Mouse (Mus musculus): ENCODE data around the gene Zfp872.
"Not testable (repeated sequence)": the region's sequence is repeated elsewhere in the genome, so short reads cannot be mapped to it uniquely, and the experiment has no call there.

The Zfp872 gene

DNA sequence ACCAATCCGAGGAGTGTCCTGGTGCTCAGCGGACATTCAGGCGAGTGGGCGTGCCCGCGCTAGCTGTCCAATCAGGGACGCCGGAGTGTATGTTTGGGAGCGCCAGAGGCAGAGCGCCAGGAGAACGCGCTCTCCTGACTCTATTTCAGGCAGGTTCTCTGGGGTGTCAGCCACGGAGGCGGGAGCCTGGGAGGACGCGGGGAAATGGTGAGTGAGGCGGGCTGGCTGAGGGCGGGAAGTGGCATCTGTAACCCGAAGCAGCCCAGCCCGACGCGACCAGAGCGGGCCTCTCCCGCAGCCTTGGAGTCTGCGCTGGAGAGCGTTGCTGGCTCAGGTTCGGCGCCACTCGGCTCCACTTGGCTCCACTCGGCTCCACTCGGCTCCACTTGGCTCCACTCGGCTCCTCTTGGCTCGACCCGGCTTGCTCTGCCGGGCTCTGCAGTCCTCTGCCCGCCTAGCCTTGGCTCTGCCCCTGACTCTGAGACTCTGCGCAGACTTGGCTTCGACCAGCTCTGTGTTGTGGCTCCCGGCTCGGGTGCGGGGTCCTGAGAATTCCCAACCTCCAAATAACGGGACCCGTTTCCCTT lies at the start of gene Zfp872:
TSS of gene Zfp872 (plus strand) at position 66 of the 587 bp plus-strand sequence.
- DNase-seq: peak; percentile 46

DNA sequence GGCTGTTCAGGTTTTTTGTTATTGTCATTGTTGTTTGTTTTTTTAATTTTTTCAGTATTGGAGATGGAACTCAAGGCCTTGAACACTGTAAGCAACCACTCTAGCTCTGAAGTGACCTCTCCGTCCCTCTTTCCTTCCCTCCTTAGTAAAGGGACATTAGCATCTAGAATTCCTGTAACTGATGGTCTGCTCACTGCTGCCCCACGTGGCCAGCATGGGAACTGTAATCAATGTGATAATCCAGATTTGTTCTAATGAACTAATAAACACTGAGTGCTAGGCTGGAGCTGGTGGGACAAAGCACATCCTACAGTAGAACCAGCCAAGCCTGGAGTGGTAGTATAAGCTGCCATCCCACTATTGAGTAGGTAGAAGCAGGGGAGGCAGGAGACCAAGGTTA lies 49.4 kb upstream of the Zfp872 start:
- peak; percentile 36 for DNase-seq

DNA sequence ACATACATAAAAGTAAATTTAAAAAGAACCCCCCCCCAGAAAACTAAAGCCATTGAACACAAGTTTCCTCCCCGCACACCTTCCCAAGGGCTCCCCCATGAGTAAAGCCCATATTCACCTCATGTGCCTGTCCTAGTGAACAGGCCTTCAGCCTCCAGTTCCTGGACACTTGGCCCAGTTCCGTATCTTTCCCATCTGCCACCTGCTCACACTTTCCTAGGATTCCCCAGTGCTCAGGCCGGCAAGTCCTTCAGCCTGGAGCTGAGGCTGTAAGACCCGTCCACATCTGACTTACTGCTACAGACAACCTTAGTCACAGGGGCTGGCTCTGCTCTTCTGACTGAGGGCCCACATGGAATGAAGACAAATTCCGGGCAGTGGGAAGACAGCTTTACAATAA lies 48.1 kb upstream of the Zfp872 start:
- no peak for DNase-seq

DNA sequence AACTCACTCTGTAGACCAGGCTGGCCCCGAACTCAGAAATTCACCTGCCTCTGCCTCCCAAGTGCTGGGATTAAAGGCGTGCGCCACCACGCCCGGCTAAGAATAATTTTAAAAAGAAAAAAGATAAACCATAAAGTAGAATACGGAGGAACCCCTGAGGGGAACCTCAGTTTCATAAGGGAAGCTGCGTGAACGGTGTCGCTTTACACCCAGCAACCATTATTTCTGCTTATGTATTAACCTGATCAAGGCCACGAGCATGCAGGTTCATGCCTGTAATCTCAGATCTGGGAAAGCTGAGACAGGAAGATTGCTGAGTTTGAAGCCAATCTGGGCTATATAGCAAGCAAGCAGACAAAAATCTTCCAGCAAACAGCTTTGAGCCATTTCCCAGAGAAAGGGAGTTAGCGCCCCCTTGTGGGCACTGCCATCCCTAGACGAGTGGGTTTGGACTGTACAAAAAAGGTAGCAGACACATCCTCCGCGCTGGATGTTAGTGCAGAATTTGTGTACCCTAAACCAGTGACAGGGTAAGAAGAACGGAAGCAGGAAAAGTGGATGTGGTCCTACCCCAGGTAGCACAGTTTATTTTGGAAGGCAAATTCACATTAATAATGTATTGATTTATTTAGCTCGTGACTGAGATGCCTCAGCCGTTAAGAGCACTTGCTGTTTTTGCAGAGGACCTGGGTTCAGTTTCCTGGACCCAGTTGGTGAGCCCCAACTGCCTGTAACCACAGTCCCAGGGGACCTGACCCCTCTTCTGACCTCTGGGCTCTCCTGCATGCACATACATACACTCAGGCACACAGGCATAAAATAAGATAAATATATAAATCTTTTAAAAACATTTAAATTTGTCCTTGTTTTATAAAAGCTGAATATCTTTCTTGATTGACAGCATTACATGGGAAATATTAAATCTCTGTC lies 44.5 kb upstream of the Zfp872 start:
- DNase-seq: peak; percentile 85

DNA sequence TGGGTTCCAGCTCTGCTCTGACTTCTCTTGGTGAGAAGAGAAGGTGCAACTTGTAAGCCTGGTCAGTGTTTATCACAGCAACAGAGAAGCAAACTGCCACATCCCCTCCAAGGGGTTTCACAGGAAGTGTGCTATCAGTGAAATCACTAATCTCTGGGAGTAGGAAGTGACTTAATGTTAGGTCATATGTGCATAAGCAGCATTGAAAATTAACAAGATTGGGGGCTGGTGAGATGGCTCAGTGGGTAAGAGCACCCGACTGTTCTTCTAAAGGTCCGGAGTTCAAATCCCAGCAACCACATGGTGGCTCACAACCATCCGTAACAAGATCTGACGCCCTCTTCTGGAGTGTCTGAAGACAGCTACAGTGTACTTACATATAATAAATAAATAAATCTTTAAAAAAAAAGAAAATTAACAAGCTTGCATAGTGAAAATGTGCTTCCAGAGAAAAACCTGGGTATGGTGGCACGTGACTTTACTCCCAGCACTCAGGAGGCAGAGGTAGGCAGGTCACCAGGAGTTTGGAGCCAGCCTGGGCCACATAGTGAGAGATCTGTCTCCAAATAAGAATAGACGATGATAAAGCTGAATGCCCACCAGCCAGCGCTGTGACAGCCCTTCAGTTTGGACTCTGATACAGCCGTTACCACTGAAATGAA lies 43.5 kb upstream of the Zfp872 start:
- no peak for DNase-seq

DNA sequence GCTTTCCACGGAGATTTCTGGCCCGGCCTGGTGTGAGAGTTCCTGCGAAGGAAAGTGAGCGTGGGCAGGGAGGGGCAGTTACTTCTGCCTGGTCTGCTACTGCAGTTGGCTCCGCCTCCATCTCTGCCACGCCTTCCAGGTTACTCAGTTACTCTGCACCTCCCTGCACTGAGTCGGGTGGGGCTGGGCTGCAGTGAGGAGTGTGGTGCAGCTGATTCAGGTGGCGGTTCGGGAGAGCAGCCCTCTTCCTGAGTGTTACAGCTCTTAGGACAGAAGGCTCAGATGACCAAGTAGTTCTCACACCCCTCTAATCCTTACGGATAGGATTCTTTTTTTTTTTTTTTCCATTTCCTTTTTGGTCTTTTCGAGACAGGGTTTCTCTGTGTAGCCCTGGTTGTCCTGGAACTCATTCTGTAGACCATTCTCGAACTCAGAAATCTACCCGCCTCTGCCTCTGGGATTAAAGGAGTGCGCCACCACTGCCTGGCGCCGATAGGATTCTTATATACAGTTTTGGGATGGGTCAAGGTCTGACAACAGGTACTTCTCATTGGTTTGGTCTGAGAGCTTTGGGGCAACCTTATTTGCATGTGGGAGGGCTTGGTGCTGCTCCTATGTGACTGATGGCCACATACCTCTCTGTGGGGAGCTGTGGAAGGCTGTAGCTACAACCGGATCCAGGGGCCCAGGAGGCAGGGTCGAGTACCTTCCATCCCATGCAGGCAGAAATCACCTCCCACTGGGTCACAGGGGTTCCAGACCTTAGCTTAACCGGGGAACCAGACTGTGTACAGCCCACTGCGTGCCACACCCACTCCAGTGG lies 38.3 kb upstream of the Zfp872 start:
- DNase-seq: no peak

DNA sequence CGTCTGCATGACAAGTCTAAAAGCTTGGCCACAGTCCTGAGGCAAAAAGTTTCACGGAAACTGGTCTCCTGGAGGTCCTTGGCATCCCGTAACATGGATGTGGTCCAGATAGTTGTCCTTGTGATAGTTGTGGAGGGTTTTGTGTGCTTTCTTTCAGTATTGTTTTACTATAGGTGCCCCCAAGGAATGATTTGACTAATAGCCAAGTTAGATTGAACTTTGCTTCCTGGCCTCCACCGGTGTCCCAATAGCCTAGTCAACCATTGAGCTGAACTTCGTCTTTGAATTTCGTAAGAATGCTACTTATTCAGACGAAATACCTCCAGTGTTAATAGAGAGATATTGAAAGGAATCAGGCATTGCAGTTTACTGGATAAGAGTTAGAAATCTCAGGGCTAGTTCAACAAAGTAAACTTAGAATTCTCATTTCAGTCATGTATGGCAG lies 37.6 kb upstream of the Zfp872 start:
- not testable (repeated sequence) for DNase-seq

DNA sequence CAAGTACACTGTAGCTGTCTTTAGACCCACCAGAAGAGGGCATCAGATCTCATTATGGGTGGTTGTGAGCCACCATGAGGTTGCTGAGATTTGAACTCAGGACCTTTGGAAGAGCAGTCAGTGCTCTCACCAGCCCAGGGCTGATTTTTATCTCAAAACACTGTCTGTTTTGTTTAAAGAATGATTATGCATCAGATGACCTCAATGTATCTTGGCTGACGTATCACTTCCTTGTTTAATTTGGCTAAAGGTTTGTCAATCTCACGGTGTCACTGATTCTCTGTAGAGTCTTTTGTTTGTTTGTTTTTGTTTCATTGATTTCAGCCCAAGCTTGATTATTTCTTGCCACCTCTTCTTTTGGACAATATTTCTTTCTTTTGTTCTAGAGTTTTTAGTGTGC lies 36.9 kb upstream of the Zfp872 start:
- DNase-seq: no peak

DNA sequence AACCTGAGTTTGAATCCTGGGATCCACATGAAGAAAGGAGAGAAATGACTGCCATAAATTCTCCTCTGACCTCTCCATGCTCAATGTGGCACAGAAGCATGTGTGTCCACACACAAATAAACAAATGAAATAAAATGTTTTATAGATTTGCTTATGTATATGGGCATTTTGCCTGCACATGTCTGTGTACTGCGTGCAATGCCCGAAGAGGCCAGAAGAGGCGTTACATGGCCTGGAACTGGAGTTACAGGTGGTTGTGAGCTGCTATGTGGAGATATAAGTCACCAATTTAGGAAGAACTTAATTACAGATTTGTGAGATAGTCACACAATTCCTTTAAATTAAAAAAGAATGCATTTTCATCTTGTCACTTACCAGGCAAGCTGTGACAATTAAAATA lies 34.1 kb upstream of the Zfp872 start:
- no peak for DNase-seq

DNA sequence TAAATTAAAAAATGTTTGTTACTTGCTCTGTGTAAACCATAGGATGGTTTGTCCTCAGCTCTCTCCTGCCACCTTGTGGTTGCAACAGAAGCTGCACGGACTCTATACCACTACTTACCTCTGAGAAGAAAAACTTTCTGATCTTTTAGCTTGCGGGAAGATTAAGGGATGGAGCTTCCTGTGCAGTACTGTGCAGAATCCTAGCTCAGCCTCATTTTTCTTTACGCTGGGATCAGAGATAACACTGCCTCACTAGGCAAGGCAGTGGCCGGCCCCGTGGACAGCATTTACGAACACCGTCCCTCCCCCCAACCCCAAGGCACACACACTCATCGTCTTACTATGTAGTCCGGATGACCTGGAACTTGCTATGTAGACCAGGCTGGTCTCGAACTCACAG lies 32.3 kb upstream of the Zfp872 start:
- peak; percentile 76 for DNase-seq

DNA sequence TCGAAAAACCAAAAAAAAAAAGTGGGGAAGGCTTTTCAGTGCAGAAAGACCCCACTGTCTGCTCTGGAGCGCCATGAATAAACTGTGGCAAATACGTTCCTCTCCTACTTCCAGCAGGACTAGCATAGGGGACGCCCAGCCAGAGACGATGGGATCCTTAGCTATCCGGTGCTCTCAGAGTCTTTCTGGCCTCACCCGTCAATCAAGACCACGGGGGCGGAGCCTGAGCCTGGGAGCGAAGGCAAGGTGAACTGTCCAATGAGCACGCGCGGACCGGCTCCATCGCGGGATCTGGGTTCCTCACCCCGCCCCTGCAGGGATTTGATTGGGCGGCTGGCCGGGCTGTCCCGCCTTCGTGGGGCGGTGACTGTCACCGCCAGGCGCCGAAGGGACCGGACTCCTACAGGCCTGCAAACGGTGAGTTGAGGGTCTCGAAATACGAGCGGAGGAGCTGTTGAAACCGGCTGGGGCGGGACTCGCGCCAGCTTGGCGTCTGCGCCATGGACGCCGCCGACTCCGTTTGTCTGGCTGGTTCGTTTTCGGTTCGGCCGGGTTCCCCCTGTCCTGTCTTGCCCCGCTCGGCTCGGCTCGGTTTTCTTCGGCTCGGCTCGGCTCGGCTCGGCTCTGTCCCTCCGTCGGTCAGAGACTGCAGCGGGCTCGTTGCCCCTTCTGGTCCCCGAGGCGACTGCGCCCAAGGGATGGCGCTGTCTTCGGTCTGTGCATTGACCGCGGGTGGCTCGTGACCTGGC lies 31.2 kb upstream of the Zfp872 start, which contains the start of gene Pigyl:
TSS of gene Pigyl (plus strand) at position 350 of the 749 bp plus-strand sequence.
- DNase-seq: peak; percentile 99

DNA sequence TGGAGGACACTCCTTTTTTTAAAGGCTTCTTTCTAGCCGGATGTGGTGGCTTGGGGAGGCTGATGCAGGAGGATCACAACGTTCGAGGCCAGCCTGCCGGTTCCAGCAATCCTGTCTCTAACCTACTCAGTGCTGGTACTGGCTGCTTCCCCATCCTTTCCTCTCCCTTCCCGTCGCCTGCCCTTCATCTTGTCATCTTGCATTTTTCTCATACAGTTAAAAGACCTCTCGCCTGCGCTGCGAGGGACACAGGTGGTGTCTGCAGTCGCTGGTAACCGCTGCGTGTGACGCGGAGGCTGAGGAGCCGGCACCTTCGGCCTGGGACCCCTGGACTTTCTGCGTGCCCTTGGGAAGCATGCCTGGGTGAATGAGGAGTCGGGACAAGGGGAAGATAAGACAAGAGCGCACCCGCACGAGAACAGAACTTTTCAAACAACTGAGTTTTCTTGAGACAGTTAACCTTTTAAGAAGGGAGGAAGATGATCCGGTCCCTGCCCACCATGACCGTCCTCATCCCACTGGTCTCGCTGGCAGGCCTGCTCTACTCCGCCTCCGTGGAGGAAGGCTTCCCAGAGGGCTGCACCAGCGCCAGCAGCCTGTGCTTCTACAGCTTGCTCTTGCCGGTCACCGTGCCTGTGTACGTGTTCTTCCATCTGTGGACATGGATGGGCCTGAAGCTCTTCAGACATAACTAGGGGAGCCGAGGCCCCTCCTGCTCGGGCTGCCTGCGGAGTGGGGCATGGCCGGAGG lies 30.2 kb upstream of the Zfp872 start:
- DNase-seq: no peak

DNA sequence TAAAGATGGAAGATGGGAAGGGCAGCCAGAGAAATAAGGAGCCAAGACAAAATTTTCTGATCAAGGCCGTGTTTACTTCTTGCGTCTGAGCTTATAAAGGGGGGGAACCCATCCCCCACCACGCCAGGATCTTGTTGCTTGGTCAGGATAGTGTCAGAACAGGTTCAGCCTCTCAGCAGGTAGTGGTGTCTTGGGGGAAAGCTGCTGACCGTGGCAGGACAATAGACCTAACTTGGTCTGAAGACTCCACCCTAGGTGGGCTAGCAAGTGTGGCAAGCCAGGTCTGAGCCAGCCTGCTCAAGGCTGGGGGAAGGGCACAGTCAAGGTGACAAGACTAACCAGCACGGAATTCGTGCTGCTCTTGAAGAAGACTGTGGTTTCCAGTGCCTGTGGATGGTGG lies 26.6 kb upstream of the Zfp872 start:
- DNase-seq: no peak

DNA sequence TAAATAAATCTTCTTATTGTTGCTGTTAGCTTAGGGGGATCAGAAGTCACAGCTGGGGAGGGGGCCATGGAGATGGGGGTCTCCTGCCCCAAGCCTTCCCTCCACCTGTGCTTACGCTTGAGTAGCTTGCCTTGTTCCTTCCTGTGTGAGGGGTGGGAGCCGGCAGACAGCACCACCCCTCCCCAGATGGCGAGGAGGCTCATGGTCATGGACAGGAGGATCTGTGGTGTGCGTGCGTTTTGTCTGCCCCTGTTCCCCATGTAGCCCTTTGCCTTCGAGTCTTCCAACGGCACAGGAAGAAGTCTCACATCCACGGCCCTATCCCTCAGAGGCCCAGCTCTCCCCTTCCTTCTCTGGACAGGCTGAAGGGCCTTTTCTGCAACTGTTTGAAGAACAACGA lies 25.6 kb upstream of the Zfp872 start:
- DNase-seq: no peak

DNA sequence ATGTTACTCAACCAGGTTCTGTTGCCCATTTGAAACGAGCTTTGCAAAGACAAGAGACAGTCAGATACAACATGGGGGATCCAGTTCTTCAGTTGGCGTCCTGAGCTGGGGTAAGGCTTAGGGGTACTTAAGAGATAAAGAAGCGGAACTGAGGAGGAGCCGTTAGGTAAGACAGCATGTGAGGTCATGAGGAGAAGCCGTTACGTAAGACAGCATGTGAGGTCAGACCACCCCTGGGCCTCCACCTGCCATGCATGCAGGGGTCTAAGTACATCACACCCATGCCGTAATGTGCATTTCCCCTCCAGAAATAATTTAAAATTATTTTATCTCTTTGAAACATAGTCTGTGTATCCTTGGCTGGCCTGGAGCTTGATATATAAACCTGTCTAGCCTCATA lies 25.0 kb upstream of the Zfp872 start:
- DNase-seq: no peak

DNA sequence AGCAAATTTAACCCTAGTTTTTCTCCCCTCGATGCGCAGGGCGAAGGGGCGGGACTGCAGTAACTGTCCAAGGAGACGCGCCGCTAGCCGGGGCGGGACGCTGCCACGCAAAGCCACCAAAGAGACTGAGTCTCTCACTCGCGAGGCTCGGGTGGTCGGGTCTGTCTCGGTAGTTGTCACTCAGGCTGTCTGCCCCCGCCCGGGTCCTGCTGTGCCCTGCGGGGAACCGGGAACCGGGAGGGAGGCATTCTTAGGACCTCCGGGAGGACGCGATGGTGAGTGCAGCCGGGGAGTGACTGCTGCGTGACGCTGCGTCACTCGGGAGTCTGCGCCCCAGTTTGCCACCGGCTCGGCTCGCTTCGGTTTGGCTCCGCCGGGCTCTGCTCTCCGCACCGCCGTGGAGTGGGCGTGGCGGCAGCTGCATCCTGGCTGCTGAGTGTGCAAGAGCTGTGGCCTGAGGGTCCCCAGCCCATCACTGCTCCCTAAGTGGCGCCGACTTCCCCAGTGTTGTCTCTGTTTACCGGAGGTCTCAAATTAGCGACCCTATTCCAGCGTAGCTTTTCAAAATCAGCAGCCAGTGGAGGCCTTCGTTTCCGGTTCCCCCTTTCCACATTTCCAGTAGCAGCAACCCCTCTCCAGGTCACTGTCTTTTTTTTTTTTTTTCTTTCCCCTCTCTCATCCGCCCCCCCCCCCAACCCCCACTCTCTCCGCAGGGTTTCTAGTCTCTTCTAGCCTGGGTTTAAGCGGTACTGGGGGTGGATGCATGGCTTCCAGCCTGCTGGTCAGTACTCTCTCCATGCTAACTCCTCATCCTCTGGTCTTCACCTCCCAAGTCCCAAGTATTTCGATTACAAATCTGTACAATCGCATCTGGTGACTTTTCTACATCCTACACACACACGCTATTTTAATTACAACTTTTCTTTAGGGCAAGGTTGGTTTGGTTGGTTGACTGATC lies 22.9 kb upstream of the Zfp872 start:
- peak; percentile 36 for DNase-seq

DNA sequence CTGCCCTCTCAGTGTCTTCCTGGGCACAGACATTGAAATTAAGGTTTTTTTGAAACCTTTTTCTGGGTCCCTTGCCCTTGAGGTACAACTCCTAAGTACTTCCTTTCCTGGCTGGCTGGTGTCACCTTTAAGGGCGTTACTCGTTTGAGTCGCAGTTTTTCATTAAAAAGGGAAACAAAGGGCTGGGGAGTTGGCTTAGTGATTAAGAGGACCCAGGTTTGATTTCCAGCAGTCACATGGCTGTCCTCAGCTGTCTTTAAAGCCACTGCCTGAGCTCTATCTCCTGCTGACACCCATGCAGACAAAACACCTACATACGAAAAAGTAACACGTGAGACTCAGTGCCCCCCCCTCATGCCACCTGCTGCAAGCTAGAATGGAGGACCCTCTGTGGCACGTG lies 21.9 kb upstream of the Zfp872 start:
- DNase-seq: no peak

DNA sequence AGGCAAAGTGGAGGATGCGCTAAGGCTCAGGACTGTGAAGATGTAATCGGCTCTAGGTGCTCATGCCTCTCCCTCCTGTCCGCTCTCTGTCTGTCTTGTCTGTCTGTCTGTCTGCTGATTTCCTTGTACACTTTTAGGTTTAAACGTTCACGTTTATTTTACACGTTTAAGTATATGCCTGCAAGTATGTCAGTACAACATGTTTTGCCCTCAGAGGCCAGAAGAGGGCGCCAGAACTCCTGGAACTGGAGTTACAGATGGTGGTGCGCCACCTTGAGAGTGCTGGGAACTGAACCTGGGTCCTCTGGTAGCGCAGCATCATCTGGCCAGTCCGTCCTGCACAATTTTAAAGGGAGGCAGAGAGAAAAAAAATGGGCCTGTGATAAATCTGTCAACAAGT lies 21.2 kb upstream of the Zfp872 start:
- no peak for DNase-seq

DNA sequence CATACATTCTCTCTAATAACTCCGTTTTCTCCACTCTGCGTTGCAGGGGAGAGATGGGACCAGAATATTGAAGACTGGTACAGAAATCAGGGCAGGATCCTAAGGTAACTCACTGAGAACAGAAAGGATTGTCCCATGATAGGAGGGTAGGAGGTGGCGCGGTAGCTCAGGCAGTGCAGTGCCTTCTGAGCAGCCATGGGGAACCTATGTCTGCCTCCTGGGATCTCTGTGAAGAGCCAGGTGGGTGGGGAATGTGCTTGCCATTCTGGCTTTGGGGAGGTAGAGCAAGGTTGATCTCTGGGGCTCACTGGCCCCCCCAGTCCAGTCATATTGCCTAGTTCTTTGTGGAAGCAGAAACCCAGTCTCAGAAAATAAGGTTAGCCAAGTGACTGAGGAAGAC lies 20.1 kb upstream of the Zfp872 start:
- no peak for DNase-seq

DNA sequence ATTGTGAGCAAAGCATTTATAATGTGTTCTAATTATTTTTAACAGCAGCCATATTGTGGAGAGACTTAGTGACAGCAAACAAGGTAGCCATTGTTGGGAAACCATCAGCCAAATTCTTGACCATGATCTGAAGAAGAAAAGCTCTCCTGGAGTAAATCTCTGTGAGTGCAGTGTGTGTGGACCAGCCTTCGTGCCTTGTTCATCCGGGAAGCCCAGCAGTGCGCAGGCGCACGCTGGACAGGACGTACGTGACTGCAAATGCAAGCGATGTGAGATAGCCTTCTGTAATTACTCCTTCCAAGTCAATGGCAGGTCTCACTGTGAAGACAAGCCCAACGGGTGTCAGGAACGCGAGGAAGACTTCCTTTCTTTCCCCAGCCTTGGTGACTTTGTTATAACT lies 18.6 kb upstream of the Zfp872 start:
- DNase-seq: no peak

Measured in kidney, postnatal 14 days (tissue).